Mouse (Mus musculus): ENCODE measurements around the gene 4921524J17Rik.

The 4921524J17Rik gene

GRCm38 (mm10) chr8:85432168-85433016 is at the start of gene 4921524J17Rik:
Gene 4921524J17Rik (minus strand): TSS chr8:85432833.
- DNase-seq = peak; percentile 99

- DNase-seq = peak; percentile 19
Observed at GRCm38 (mm10) chr8:85482427-85482826, 49.8 kb upstream of the 4921524J17Rik start.

DNA sequence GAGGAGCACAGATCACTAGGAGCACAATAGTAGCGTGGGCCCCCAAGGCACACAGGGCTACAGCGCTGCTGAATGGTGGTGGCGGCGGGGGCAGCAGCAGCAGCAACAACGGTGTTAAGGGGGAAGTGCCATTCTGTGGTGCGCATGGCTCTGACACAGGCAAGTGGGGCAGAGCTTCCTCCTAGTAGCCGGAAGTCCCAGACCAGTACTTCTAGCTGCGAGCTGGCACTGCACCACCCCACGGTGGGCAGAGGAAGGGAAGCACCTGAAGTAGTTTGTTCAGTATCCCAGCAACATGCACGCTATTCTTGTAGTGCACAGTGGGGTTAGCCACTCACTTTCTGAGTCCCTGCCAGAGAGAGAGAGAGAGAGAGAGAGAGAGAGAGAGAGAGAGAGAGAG is 49.3 kb upstream of the 4921524J17Rik start:
- DNase-seq = peak; percentile 63

- no peak for DNase-seq
Observed at GRCm38 (mm10) chr8:85479710-85480109, 47.1 kb upstream of the 4921524J17Rik start.

DNA sequence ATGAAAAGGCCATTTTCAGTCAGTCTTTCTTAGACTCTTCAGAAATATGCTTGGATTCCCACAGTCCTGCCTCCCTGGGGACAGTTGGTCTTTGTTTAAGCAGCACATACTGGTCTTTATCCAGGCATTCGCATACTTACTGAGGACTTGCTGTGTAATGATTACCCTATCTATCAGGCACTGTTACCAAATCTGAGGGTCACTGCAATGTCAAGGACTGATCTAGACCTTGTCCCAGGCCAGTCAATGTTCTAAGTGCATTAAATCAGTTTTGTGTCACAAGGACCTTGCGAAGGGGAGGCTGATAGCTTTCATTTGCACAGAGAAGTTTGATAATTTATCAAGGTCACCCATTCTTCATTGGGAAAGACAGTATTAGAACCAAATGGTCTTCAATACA is 45.8 kb upstream of the 4921524J17Rik start:
- DNase-seq = no peak

- no peak for DNase-seq
Observed at GRCm38 (mm10) chr8:85476970-85477545, 44.4 kb upstream of the 4921524J17Rik start.

DNA sequence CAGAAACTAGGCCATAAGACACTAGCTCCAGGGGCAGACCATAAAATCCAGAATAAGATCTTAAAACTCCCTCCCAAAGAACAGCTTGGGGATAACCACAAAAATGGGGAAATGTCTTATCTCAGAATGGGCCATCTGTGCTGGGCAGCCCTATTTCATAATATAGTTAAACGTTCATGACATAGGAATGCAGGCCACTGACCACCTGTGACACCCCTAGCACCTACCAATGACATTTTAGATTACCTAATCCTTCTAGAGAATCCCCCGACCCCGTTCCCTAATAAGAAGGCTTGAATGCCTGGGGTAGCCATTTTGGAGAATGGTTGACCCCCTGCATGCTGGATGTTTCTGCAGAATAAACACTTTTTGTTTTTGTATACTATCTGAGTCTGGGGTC is 42.3 kb upstream of the 4921524J17Rik start:
- DNase-seq = no peak

DNA sequence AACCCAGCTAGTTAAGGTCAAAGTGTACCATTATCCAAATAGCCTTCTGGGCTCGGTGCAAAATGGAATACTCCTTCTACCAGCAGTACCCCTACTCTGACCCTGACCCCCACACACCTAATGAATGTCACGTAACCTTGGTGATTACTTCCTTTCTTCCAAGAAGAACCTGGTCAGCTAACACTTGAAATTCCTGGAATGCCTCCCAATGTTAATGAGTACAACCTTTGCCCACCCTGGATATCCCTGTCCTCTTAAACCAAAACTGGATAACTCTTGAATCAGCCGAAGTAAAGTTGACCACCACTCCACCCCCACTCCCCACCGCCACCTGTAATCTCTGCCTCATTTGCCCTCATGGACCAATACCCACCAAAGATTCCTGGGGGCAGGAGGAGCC is 40.6 kb upstream of the 4921524J17Rik start:
- DNase-seq = no peak

GRCm38 (mm10) chr8:85472800-85473199 is 40.2 kb upstream of the 4921524J17Rik start:
- DNase-seq = no peak

- no peak for DNase-seq
Observed at GRCm38 (mm10) chr8:85470753-85471152, 38.1 kb upstream of the 4921524J17Rik start.

- no peak for DNase-seq
Observed at GRCm38 (mm10) chr8:85466056-85466455, 33.4 kb upstream of the 4921524J17Rik start.

DNA sequence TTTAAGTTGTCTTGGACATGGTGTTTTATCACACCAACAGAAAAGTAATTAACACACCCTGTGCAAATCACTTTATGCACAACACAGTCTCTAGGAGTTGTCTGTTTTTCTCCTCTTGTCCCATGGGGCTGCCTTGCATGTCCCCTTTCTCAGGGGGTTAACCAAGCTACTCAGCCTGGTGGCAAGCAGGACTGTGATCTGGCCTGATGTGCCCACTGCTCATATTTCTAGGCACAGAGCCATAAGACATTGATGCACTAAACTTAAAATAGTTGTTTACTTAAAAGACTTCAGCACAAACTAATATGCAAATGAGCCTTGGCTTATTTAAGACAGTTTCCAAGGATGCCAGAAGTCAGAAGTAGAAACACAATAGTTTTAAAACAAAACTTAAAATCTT is 31.7 kb upstream of the 4921524J17Rik start:
- no peak for DNase-seq

GRCm38 (mm10) chr8:85462441-85462840 is 29.8 kb upstream of the 4921524J17Rik start:
- no peak for DNase-seq

GRCm38 (mm10) chr8:85461377-85461776 is 28.7 kb upstream of the 4921524J17Rik start:
- DNase-seq = peak; percentile 59

DNA sequence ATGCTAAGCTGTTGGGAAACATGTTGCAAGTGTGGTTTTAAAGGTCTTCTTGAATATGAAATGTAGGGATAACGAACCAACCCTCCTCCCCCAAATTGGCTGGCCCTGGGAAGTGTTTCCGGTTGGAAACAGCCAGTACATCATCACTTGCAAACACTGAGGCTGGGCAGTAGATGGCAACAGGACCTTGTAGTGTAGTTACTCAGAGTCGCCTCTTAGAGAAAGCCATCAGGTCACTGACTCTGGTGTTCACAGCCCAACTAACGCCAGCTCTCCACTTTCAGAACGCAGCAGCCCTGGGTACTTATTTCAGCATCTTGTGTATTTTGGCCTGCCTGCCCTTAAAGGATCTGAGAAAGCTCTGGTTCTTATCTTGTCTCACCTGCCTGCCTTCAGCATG is 28.2 kb upstream of the 4921524J17Rik start:
- no peak for DNase-seq

- no peak for DNase-seq
Observed at GRCm38 (mm10) chr8:85459582-85459981, 26.9 kb upstream of the 4921524J17Rik start.

DNA sequence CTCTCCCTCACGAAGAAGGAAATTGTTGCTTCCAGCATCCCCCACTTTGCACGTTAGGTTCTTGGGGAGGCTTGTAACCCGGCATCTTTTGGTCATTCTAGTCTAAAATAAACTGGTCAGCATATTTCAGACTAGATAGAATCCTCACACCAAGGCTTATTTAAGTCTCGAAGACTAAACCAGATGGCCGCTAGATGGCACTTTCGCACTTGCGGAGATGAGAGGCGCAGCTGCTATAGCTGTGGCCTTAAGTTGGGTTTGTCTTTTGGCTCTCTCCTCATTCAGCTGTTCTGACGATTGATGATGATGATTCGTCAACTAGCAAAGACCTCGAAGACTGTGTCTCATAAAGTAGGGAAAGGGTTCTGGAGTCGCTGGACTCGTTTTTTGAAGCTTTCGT is 23.9 kb upstream of the 4921524J17Rik start:
- peak; percentile 82 for DNase-seq

GRCm38 (mm10) chr8:85454750-85455149 is 22.1 kb upstream of the 4921524J17Rik start:
- no peak for DNase-seq

DNA sequence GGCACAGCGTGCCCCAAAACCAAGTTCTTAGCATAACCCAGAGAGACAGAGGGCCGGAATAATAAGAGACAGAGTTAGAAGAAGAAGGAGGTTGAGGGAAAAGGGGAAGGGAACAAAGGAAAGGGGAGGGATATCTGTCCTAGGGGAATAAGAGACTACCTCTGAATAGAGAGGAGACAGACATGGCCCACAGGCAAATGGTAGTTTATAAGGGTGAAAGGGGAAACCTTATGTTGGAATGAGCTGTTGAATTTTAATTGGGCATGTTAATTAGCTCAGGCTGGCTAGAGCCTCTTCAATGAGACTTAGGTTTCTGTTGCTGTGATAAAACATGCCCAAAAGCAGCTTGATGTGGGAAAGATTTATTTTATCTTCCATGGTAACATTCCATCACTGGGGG is 20.6 kb upstream of the 4921524J17Rik start:
- no peak for DNase-seq

DNA sequence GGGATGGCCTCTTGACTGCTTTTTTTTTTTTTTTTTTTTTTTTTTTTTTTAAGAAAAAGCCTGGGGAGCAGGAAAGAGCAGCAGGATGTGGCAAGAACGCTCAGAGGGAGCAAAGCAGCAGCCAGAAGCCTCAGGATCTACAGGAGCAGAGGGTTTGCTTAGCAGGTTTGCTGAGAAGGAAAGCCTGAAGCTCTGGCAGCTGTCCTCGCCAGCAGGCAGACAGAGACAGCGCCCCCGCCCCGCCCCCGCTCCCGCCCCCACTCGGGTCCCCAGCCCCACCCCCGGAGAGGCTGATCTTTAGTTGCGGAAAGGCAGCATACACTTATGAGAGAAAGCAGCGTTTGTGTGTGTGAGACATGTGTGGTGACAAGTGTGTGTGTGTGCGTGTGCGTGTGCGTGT is 19.7 kb upstream of the 4921524J17Rik start:
- DNase-seq = peak; percentile 76

DNA sequence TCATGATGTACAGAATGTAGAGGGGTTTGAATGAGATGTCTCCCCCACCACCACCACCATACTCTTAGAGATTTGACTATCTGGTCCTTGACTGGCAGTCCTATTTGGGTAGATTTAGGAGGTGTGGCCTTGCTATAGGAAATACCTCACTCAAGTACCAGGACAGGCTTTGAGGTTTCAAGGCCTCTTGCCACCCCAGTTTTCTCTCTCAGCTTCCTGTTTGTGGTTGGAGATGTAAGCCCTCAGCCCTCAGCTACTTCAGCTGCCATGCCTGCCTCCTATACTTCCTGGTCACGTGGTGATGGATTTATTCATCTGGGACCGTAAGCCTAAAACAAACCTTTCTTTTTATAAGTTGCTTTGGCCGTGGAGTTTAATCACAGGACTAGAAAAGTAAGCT is 17.7 kb upstream of the 4921524J17Rik start:
- DNase-seq = no peak

DNA sequence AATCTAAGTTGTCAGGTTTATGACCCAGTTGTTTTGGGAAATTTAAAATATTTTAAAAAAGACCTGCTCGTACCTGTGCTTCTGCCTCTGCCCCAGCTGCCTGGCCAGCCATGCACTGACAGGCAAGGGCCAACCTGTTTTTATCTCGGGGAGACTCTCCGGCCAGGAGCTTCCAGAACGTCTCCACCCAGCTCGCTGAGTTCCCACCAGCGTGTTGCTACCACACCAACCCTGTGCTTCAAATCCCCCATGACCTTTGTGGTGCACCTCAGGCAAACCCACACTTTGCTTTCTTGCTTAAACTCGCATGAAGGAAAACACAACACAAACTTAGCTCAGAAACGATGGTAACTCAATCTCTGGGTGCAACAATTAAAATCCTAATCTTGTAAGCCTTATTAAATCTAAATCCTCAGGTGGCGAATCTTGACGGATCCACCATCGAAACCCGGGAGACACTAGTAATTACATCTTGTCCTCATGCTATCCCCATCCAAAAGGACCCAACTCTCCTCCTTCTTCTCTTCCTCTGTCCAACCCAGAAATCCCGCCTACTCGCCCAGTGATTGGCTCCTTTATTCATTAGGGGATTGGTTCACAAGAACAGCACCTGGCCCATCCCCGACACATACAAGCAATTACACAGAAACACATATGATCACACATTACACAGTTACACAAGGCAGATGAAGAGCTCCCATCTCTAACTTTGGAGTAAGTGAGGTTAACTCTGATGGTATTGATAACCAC is 13.5 kb upstream of the 4921524J17Rik start:
- DNase-seq = no peak

DNA sequence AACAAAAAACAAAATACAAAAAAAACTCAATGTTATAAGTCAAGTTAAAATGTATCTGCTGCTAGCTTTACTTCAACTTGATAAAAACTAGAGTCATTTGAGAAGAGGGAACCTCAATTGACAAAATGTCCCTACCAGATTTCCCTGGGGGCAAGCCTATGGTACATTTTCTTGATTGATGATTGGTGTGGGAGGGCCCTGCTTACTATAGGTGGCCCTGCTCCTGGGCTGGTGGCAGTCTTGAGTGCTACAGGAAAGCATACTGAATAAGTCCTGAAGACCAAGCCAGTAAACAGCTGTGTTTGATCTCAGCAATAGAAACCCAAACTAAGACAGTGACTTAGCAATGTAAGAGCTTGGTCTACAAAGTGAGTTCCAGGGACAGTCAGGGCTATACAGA is 11.5 kb upstream of the 4921524J17Rik start:
- DNase-seq = no peak

- no peak for DNase-seq
Observed at GRCm38 (mm10) chr8:85441564-85441963, 8.9 kb upstream of the 4921524J17Rik start.
